Mouse (Mus musculus) gastrocnemius, adult 2 months (tissue): ENCODE measurements around the gene Stk32b. TPM values are rescaled to one million over a fixed set of nuclear protein-coding genes. Genes with fewer than 3 reads are reported as not detected.

ENCODE experiments used
- DNase-seq: peaks from one replicate; pipeline ENCODE4 v3.0.0; 2022
- H3K27ac ChIP-seq: fragments of 200-600 bp; 2 replicates; pipeline ENCODE4 v1.8.1; 2022; ENCODE audit warnings: mild to moderate bottlenecking
- H3K4me3 ChIP-seq: fragments of 200-600 bp; 2 replicates; pipeline ENCODE4 v1.8.1; 2022; ENCODE audit warnings: mild to moderate bottlenecking, moderate library complexity
- CTCF ChIP-seq: fragments of 200-600 bp; IDR thresholded peaks from 2 replicates; pipeline ENCODE4 v1.8.1; 2022; ENCODE audit warnings: antibody characterized with exemption, mild to moderate bottlenecking, moderate library complexity
- intact Hi-C: fragments of 180-260 bp; cut with DNase I; formaldehyde crosslinking; loops from one replicate; pipeline ENCODE4 v1.15.1; 2025
- total RNA-seq, 2 experiments: library from RNA; stranded (reverse); gene quantifications; 2 replicates each; pipeline ENCODE4 v1.2.3; 2021

The Stk32b gene
- total RNA-seq, 2 experiments from 2014 or later, result 0.20 TPM; not detected in 1

DNA sequence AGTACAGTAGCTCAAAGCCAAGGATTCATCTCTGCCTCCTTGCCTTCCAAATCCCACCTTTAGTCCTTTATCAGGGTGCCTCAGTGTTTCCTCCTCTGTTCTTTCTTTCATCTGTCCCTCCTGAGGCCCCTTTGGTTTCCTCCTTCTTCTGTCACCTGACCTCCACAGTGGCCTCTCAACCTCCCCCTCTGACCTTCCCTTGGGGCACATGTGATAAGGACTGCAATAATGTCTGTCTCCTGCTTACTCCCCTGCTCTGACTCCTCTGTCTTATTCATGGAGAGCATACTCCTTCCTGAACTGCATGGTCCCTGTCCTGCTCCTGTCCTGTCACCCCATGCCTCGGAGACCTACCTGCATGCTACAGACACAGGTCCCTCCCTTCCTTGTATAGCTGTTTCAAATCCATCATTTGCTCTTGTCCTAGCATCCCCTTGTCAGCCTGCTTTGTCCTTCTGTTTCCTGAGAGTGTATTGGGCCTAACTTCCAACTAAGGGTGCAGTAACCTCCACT lies 66.8 kb downstream of the Stk32b start:
- DNase-seq, result no peak
- no peak overlapping the region for H3K4me3 ChIP-seq
- no peak for TF ChIP-seq CTCF
- intact Hi-C loops, result no loop called here
- no peak overlapping the region for H3K27ac ChIP-seq

DNA sequence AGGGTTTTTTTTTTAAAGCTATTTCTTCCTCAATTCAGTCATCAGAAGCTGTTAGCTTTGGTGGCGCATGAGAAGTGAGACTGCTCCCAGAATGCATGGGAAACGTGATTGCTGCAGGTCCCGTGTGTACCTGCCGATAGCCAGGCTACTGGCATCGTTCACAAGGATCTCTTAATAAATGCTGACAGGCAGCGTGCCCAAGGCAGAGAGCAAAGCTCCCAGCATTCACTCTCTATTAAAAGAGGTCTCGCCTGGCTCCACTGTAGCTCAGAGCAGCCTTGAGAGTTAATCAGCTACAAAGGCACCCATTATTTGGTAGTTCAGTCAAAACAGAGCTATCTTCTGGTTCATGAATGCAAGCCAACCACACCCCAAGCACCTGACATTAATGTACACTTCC lies 72.9 kb downstream of the Stk32b start:
- no peak for DNase-seq
- Histone ChIP-seq H3K27ac (no peak overlapping the region), H3K4me3 (no peak overlapping the region)
- intact Hi-C loops, result no loop called here
- TF ChIP-seq CTCF, result no peak

DNA sequence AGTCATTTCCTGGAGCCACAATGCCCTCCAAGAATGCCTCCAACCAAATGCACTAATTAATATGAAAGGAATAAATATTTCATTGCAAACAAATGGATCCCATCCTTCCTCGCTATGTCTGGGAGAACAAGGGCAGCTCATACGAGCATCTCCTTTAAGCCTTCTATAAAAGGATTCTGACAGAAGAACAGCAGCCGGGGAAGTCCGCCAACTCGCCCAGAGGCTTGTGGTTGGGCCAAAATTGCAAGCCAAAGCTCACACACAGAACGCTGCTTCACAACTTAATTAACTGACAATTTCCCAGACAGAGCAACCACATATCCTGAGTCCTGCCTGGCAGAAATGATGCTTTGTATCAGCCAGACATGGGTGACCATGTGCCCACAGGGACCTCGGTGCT lies 74.5 kb downstream of the Stk32b start:
- H3K4me3 ChIP-seq, result no peak overlapping the region
- no peak for TF ChIP-seq CTCF
- DNase-seq, result no peak
- intact Hi-C loops, result no loop called here
- no peak overlapping the region for H3K27ac ChIP-seq

DNA sequence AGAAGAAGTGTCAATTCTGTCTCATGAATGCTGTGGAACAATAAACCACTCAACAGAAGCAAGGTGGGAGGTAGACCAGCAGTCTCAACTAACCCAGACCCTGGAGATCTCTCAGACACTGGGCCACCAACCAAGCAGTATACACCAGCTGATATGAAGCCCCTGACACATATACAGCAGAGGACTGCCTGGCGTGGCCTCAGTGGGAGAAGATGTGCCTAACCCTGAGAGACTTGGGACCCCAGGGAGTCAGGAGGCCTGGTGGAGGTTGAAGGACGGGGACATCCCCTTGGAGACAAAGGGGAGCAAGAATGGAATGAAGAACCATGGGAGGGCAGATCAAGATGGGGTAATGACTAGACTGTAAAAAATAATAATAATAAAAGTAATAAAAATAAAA lies 82.2 kb downstream of the Stk32b start:
- no peak for DNase-seq
- intact Hi-C loops, result no loop called here
- Histone ChIP-seq H3K27ac (no peak overlapping the region), H3K4me3 (no peak overlapping the region)
- no peak for TF ChIP-seq CTCF

GRCm38 (mm10) chr5:37627437-37628163 lies 89.4 kb downstream of the Stk32b start:
- H3K4me3 ChIP-seq, result no peak overlapping the region
- no peak for DNase-seq
- intact Hi-C loops, result no loop called here
- H3K27ac ChIP-seq, result no peak overlapping the region
- TF ChIP-seq CTCF, result no peak

DNA sequence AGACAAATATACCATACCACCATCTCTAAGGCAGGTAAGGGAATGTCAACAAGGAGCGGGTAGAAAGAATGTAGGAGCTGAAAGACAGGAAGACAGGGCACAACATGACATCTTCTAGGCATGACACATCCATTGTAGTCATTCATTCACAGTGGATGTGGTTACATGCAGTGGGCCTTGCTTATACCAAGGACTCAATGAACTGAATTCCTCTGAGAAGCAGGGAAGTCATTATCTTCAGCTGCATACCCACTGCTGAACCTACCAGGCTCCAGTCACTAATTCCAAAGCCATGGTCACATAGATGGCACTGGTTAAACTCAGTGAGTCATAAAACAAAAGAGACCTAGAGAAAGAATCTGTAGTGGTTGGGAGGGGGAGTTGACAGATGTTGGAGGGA lies 105.1 kb downstream of the Stk32b start:
- intact Hi-C loops, result no loop called here
- H3K27ac ChIP-seq, result no peak overlapping the region
- TF ChIP-seq CTCF, result no peak

GRCm38 (mm10) chr5:37599566-37599965 lies 117.4 kb downstream of the Stk32b start:
- TF ChIP-seq CTCF, result no peak
- Histone ChIP-seq H3K27ac (no peak overlapping the region), H3K4me3 (no peak overlapping the region)
- intact Hi-C loops, result no loop called here
- no peak for DNase-seq

More for the DNA sequence above, 105.1 kb downstream of the Stk32b start:
- DNase-seq, result no peak
- H3K4me3 ChIP-seq, result no peak overlapping the region

DNA sequence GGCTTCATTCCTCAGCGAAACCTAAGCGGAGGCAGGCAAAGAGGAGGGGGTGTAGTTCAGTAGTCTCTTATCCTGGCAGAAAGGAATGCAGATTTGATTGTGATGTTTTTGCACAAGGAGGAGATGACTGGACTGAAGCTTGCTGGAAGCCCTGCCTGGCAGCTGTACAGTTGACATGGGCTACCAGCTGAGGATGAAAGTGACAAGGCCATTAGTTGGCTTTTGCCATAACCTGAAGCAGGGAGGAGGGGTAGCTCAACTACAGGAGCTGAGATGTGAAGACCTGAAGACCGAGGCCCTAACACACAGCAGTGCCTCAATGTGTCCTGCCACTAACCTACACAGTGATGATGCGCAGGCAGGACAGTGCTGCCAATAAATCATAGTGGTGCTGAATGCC lies 118.7 kb downstream of the Stk32b start:
- no peak overlapping the region for H3K27ac ChIP-seq
- no peak for TF ChIP-seq CTCF
- intact Hi-C loops, result no loop called here
- DNase-seq, result no peak
- H3K4me3 ChIP-seq, result no peak overlapping the region

- H3K4me3 ChIP-seq, result no peak overlapping the region
- intact Hi-C loops, result no loop called here
- no peak overlapping the region for H3K27ac ChIP-seq
- no peak for DNase-seq
- TF ChIP-seq CTCF, result no peak
These were observed 124.6 kb downstream of the Stk32b start for GRCm38 (mm10) chr5:37592411-37592810.

DNA sequence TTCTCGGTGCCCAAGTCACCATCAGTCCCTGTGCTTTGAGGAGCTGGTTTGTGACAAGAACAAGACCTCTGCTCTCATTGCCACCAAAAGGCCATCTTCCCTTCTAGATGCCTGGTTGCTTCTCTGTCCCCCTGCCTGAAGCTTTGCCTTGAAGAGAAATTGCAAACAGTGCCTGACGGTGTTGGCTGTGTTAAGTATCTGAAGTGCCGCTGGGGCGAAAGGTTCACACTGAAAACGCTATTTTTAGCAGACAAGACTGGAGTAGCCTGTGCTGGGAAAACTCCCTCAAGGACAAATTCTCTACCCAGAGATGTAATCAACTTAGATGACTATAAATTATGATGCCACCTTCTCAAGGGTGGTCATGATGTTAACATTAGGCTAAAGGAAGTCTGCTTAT lies 129.1 kb downstream of the Stk32b start:
- Histone ChIP-seq H3K4me3 (no peak overlapping the region), H3K27ac (no peak overlapping the region)
- no peak for TF ChIP-seq CTCF
- intact Hi-C loops, result no loop called here
- no peak for DNase-seq

- no peak for TF ChIP-seq CTCF
- DNase-seq, result no peak
- Histone ChIP-seq H3K27ac (no peak overlapping the region), H3K4me3 (no peak overlapping the region)
- intact Hi-C loops, result no loop called here
These were observed 130.9 kb downstream of the Stk32b start for GRCm38 (mm10) chr5:37586071-37586470.

DNA sequence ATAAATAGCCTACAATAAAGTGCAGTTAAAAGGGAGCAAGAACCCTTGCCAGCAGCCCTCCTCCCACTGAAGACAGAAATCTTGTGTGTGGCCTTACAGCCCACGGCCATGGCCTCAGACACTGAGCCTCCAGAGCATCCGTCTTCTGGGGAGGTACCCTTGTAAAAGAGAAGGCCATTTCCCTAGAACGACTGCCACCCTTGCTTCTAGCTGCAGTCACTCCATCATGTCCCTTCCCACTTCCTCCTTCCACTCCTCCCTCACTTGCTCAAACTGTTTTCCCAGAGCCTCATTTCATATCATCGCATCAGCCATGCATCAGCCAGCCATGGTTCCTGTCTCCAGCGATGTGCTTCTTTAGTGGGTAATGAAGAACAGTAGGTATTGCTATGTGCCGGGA lies 141.5 kb downstream of the Stk32b start:
- no peak for DNase-seq
- Histone ChIP-seq H3K4me3 (no peak overlapping the region), H3K27ac (no peak overlapping the region)
- no peak for TF ChIP-seq CTCF
- intact Hi-C loops, result no loop called here

- intact Hi-C loops, result no loop called here
- H3K4me3 ChIP-seq, result no peak overlapping the region
- DNase-seq, result no peak
- H3K27ac ChIP-seq, result no peak overlapping the region
- TF ChIP-seq CTCF, result no peak
These were observed 159.6 kb downstream of the Stk32b start for GRCm38 (mm10) chr5:37557274-37557815.

DNA sequence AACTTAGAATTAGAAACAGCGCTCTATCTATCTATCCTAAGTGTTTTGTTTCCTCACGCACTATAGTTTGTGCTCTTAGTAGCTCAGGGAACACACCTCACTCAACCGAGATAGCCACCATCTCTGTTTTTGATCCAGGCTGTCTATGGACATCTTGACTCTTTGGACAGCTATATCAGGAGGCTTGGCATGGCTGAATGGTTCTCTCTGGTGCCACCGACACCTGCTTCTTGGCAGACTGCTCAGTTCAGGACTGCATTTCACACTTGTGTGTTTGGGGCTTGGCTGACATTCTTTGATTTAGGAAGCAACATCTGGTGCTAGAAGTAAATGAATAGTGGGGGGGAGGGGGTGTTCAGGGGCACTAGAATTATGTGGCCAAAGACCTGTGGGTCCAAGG lies 162.7 kb downstream of the Stk32b start:
- no peak overlapping the region for H3K27ac ChIP-seq
- no peak for DNase-seq
- intact Hi-C loops, result no loop called here
- no peak for TF ChIP-seq CTCF
- no peak overlapping the region for H3K4me3 ChIP-seq
